Mouse (Mus musculus): ENCODE measurements around the gene Ccnd1.
A peak's percentile ranks its signal among the peaks of the same experiment; 100 is the strongest.

GRCm38 (mm10) chr7:144937490-144937889, 2.2 kb downstream of the Ccnd1 start:
- peak; percentile 94 for TF ChIP-seq CTCF (IDR thresholded peaks at IDR 0.05; ENCODE audit: extremely low read depth, insufficient read length, insufficient replicate concordance, low read depth, low read length)
- no peak for TF ChIP-seq POLR2A (IDR thresholded peaks at IDR 0.05; ENCODE audit: low read depth, low read length)

Data from small intestine, adult 2 months (tissue).